Mouse (Mus musculus): ENCODE measurements around the gene Cdkn2aipnl. TPM values are rescaled to one million over a fixed set of nuclear protein-coding genes. Genes with fewer than 3 reads are reported as not detected.

Gene Cdkn2aipnl
- total RNA-seq, 2 experiments from 2014 or later = 94.7 to 95.6 TPM

- no peak for ATAC-seq (replicated peaks; ENCODE audit: low FRiP score, low TSS enrichment, poor library complexity, severe bottlenecking)
Observed at GRCm38 (mm10) chr11:52001861-52002260, 34.4 kb downstream of the Cdkn2aipnl start.

- no peak for ATAC-seq (replicated peaks; ENCODE audit: low FRiP score, low TSS enrichment, poor library complexity, severe bottlenecking)
Observed at GRCm38 (mm10) chr11:52002842-52003504, 35.5 kb downstream of the Cdkn2aipnl start.

GRCm38 (mm10) chr11:52003505-52003771 lies 36.0 kb downstream of the Cdkn2aipnl start:
- no peak for ATAC-seq (replicated peaks; ENCODE audit: low FRiP score, low TSS enrichment, poor library complexity, severe bottlenecking)

- ATAC-seq (replicated peaks; ENCODE audit: low FRiP score, low TSS enrichment, poor library complexity, severe bottlenecking) = peak; percentile 88
Observed at GRCm38 (mm10) chr11:52003772-52004528, 36.5 kb downstream of the Cdkn2aipnl start, which contains the start of gene Cdkl3. Gene Cdkl3, plus strand, starts transcription at chr11:52004221.

GRCm38 (mm10) chr11:52005586-52005985 lies 38.1 kb downstream of the Cdkn2aipnl start:
- ATAC-seq (replicated peaks; ENCODE audit: low FRiP score, low TSS enrichment, poor library complexity, severe bottlenecking) = no peak

- no peak for ATAC-seq (replicated peaks; ENCODE audit: low FRiP score, low TSS enrichment, poor library complexity, severe bottlenecking)
Observed at GRCm38 (mm10) chr11:52011011-52011410, 43.5 kb downstream of the Cdkn2aipnl start.

- no peak for ATAC-seq (replicated peaks; ENCODE audit: low FRiP score, low TSS enrichment, poor library complexity, severe bottlenecking)
Observed at GRCm38 (mm10) chr11:52011541-52011940, 44.1 kb downstream of the Cdkn2aipnl start.

GRCm38 (mm10) chr11:52018217-52018616 lies 50.8 kb downstream of the Cdkn2aipnl start:
- no peak for ATAC-seq (replicated peaks; ENCODE audit: low FRiP score, low TSS enrichment, poor library complexity, severe bottlenecking)

Other genes with a start within 250 kb of the Cdkn2aipnl start
- gene Sec24a, start 204.0 kb upstream of the Cdkn2aipnl start, total RNA-seq (2014; fragmentation: Nextera tagmentation) = 23.5 and 30.5 TPM in 2 replicates
- gene Sec24a, start 204.0 kb upstream of the Cdkn2aipnl start, total RNA-seq (2017) = 6.2 and 6.5 TPM in 2 replicates
- 63.9 and 74.0 TPM in 2 replicates for gene Sar1b, start 204.0 kb upstream of the Cdkn2aipnl start, total RNA-seq (2014; fragmentation: Nextera tagmentation)
- 62.2 and 85.3 TPM in 2 replicates for gene Sar1b, start 204.0 kb upstream of the Cdkn2aipnl start, total RNA-seq (2017)
- gene Jade2, start 110.0 kb upstream of the Cdkn2aipnl start, total RNA-seq (2014; fragmentation: Nextera tagmentation) = 11.1 and 12.1 TPM in 2 replicates
- gene Jade2, start 110.0 kb upstream of the Cdkn2aipnl start, total RNA-seq (2017) = 7.1 and 8.9 TPM in 2 replicates
- gene Ube2b, start 33.1 kb downstream of the Cdkn2aipnl start, total RNA-seq (2014; fragmentation: Nextera tagmentation) = 30.7 and 51.1 TPM in 2 replicates
- 37.5 and 105 TPM in 2 replicates for gene Ube2b, start 33.1 kb downstream of the Cdkn2aipnl start, total RNA-seq (2017)
- 4.8 and 9.5 TPM in 2 replicates for gene Cdkl3, start 36.6 kb downstream of the Cdkn2aipnl start, total RNA-seq (2014; fragmentation: Nextera tagmentation)
- 1.5 and 11.8 TPM in 2 replicates for gene Cdkl3, start 36.6 kb downstream of the Cdkn2aipnl start, total RNA-seq (2017)
- gene Ppp2ca, start 131.0 kb downstream of the Cdkn2aipnl start, total RNA-seq (2014; fragmentation: Nextera tagmentation) = 65.6 and 66.8 TPM in 2 replicates
- gene Ppp2ca, start 131.0 kb downstream of the Cdkn2aipnl start, total RNA-seq (2017) = 103 and 104 TPM in 2 replicates
- not detected in 2 replicates for gene Olfr1373, start 177.9 kb downstream of the Cdkn2aipnl start, total RNA-seq (2014; fragmentation: Nextera tagmentation)
- not detected in 2 replicates for gene Olfr1373, start 177.9 kb downstream of the Cdkn2aipnl start, total RNA-seq (2017)
- gene Olfr1371, start 246.3 kb downstream of the Cdkn2aipnl start, total RNA-seq (2014; fragmentation: Nextera tagmentation) = not detected in 2 replicates
- not detected in 2 replicates for gene Olfr1371, start 246.3 kb downstream of the Cdkn2aipnl start, total RNA-seq (2017)

Measured in megakaryocyte-erythroid progenitor cell, adult 5-6 weeks (primary cell).